Mouse (Mus musculus) megakaryocyte, adult 5-6 weeks (primary cell): Measurements from ENCODE around the gene Gm14226. TPM values are rescaled to one million over a fixed set of nuclear protein-coding genes. Genes with fewer than 3 reads are reported as not detected.

Experiments used
- total RNA-seq, 2 experiments: library from RNA; stranded (forward) in 1 of 2; stranded (reverse) in 1 of 2; fragments of 153-499, 151-499 nt in 1 of 2; fragments of 221-1000, 200-1000 nt in 1 of 2; gene quantifications; 2 replicates each; pipeline versions ENCODE4 v1.2.3 to v1.2.4; 2015 to 2017

The Gm14226 gene
- total RNA-seq, 2 experiments from 2014 or later: not detected

Other genes with a start within 250 kb of the Gm14226 start
- gene Gm14214, start 248.2 kb upstream of the Gm14226 start, total RNA-seq (2015): not detected in 2 replicates
- not detected in 2 replicates for gene Gm14214, start 248.2 kb upstream of the Gm14226 start, total RNA-seq (2017)
- 86.8 and 92.8 TPM in 2 replicates for gene Raly, start 227.2 kb upstream of the Gm14226 start, total RNA-seq (2015)
- gene Raly, start 227.2 kb upstream of the Gm14226 start, total RNA-seq (2017): 164 and 176 TPM in 2 replicates
- 0.39 TPM in 1 of 2 replicates, not detected in the other for gene a, start 226.9 kb upstream of the Gm14226 start, total RNA-seq (2015)
- not detected in 2 replicates for gene a, start 226.9 kb upstream of the Gm14226 start, total RNA-seq (2017)
- 109 and 115 TPM in 2 replicates for gene Eif2s2, start 125.3 kb upstream of the Gm14226 start, total RNA-seq (2015)
- gene Eif2s2, start 125.3 kb upstream of the Gm14226 start, total RNA-seq (2017): 95.9 and 103 TPM in 2 replicates
- 59.7 and 65.7 TPM in 2 replicates for gene Ahcy, start 56.2 kb downstream of the Gm14226 start, total RNA-seq (2015)
- gene Ahcy, start 56.2 kb downstream of the Gm14226 start, total RNA-seq (2017): 35.9 and 37.7 TPM in 2 replicates
- gene Itch, start 115.2 kb downstream of the Gm14226 start, total RNA-seq (2015): 74.4 and 87.7 TPM in 2 replicates
- gene Itch, start 115.2 kb downstream of the Gm14226 start, total RNA-seq (2017): 97.9 and 102 TPM in 2 replicates
- 365 and 368 TPM in 2 replicates for gene Dynlrb1, start 218.3 kb downstream of the Gm14226 start, total RNA-seq (2015)
- 240 and 243 TPM in 2 replicates for gene Dynlrb1, start 218.3 kb downstream of the Gm14226 start, total RNA-seq (2017)